Mouse (Mus musculus) MEL (cell line): Measurements from ENCODE around the gene Nelfe. TPM values are rescaled to one million over a fixed set of nuclear protein-coding genes. Genes with fewer than 3 reads are reported as not detected.

ENCODE experiments used
- DNase-seq: peaks from one replicate; pipeline ENCODE4 v3.0.0; 2011; ENCODE audit warnings: low read depth, low spot score
- H3K27ac ChIP-seq: 2 replicates; pipeline ENCODE4 v1.5.1; 2012; ENCODE audit warnings: low read depth, mild to moderate bottlenecking, control low read depth, low read length, moderate library complexity; ENCODE audit not compliant: control insufficient read depth
- H3K27me3 ChIP-seq, 2 experiments: fragments of 150-350 bp in 1 of 2; sonication (generic) in 1 of 2; 2 replicates each; pipeline ENCODE4 v1.6.1; 2012; ENCODE audit warnings: low read length in 2 of 2, mild to moderate bottlenecking in 2 of 2, improper control_type of control experiment in 1 of 2, moderate library complexity in 1 of 2; ENCODE audit not compliant: insufficient read depth in 2 of 2, control insufficient read depth in 1 of 2
- H3K36me3 ChIP-seq, 2 experiments: 2 replicates each; pipeline ENCODE4 v1.6.1; 2012 to 2014; ENCODE audit warnings: low read length in 2 of 2, improper control_type of control experiment in 1 of 2, inconsistent platforms in 1 of 2, mild to moderate bottlenecking in 1 of 2; ENCODE audit not compliant: insufficient read depth in 2 of 2, control insufficient read depth in 1 of 2
- H3K4me1 ChIP-seq, 2 experiments: fragments of 150-350 bp in 1 of 2; sonication (generic) in 1 of 2; 2 replicates each; pipeline ENCODE4 v1.6.1; 2012; ENCODE audit warnings: low read length in 2 of 2, improper control_type of control experiment in 1 of 2, mild to moderate bottlenecking in 1 of 2; ENCODE audit not compliant: insufficient read depth in 2 of 2, control insufficient read depth in 1 of 2
- H3K4me3 ChIP-seq, 2 experiments: fragments of 150-350 bp in 1 of 2; sonication (generic) in 1 of 2; 2 replicates each; pipeline ENCODE4 v1.5.1; 2012; ENCODE audit warnings: low read depth in 2 of 2, low read length in 2 of 2, mild to moderate bottlenecking in 2 of 2, moderate library complexity in 2 of 2, control low read depth in 1 of 2, improper control_type of control experiment in 1 of 2; ENCODE audit not compliant: control insufficient read depth in 1 of 2, insufficient read depth in 1 of 2
- H3K79me2 ChIP-seq: 2 replicates; pipeline ENCODE4 v1.6.1; 2012; ENCODE audit warnings: mild to moderate bottlenecking, low read length, moderate library complexity; ENCODE audit not compliant: control insufficient read depth, poor library complexity, insufficient read depth
- H3K9ac ChIP-seq: 2 replicates; pipeline ENCODE4 v1.6.1; 2012; ENCODE audit warnings: low read depth, mild to moderate bottlenecking, control low read depth, low read length, moderate library complexity; ENCODE audit not compliant: control insufficient read depth, poor library complexity, severe bottlenecking
- H3K9me3 ChIP-seq: fragments of 150-350 bp; sonication (generic); replicated peaks from 2 replicates; pipeline ENCODE4 v1.6.1; 2012; ENCODE audit warnings: mild to moderate bottlenecking, low read length, improper control_type of control experiment, moderate library complexity; ENCODE audit not compliant: insufficient read depth
- BHLHE40 ChIP-seq: IDR thresholded peaks from 2 replicates; pipeline ENCODE4 v1.6.1; 2012; ENCODE audit warnings: low read depth, mild to moderate bottlenecking, inconsistent platforms, low read length, improper control_type of control experiment, borderline replicate concordance
- CHD1 ChIP-seq: IDR thresholded peaks from 2 replicates; pipeline ENCODE4 v1.6.1; 2012; ENCODE audit warnings: low read depth, mild to moderate bottlenecking, inconsistent platforms, low read length, improper control_type of control experiment
- CHD2 ChIP-seq: IDR thresholded peaks from 2 replicates; pipeline ENCODE4 v1.6.1; 2011; ENCODE audit warnings: low read length, improper control_type of control experiment
- CTCF ChIP-seq, 3 experiments: IDR thresholded peaks in 2 of 3; conservative IDR thresholded peaks in 1 of 3; 2 replicates each; pipeline ENCODE4 v1.5.1; 2011 to 2012; ENCODE audit warnings: low read length in 3 of 3, low read depth in 2 of 3, mild to moderate bottlenecking in 2 of 3, improper control_type of control experiment in 1 of 3, inconsistent platforms in 1 of 3, mixed read lengths in 1 of 3, moderate library complexity in 1 of 3; ENCODE audit not compliant: control insufficient read depth in 1 of 3, insufficient read depth in 1 of 3, poor library complexity in 1 of 3, severe bottlenecking in 1 of 3
- E2F4 ChIP-seq: IDR thresholded peaks from 2 replicates; pipeline ENCODE4 v1.6.1; 2011; ENCODE audit warnings: low read depth, low read length, improper control_type of control experiment, borderline replicate concordance
- ELF1 ChIP-seq: IDR thresholded peaks from 2 replicates; pipeline ENCODE4 v1.6.1; 2014; ENCODE audit warnings: low read depth, mild to moderate bottlenecking, inconsistent platforms, low read length, improper control_type of control experiment, moderate library complexity
- ETS1 ChIP-seq: IDR thresholded peaks from 2 replicates; pipeline ENCODE4 v1.6.1; 2012; ENCODE audit warnings: low read depth, mild to moderate bottlenecking, inconsistent platforms, low read length, improper control_type of control experiment, moderate library complexity
- GABPA ChIP-seq: IDR thresholded peaks from 2 replicates; pipeline ENCODE4 v1.6.1; 2012; ENCODE audit warnings: low read depth, mild to moderate bottlenecking, inconsistent platforms, low read length, improper control_type of control experiment, moderate library complexity
- GATA1 ChIP-seq: IDR thresholded peaks from 2 replicates; pipeline ENCODE4 v1.6.1; 2011; ENCODE audit warnings: low read depth, low read length, improper control_type of control experiment
- HCFC1 ChIP-seq: IDR thresholded peaks from 2 replicates; pipeline ENCODE4 v1.6.1; 2012; ENCODE audit warnings: low read depth, mild to moderate bottlenecking, inconsistent platforms, low read length, improper control_type of control experiment, moderate library complexity
- JUND ChIP-seq: IDR thresholded peaks from 2 replicates; pipeline ENCODE4 v1.6.1; 2011; ENCODE audit warnings: low read depth, mild to moderate bottlenecking, improper control_type of control experiment, low read length
- MAZ ChIP-seq: IDR thresholded peaks from 2 replicates; pipeline ENCODE4 v1.6.1; 2012; ENCODE audit warnings: low read depth, mild to moderate bottlenecking, inconsistent platforms, low read length, improper control_type of control experiment
- MXI1 ChIP-seq: IDR thresholded peaks from 2 replicates; pipeline ENCODE4 v1.6.1; 2011; ENCODE audit warnings: mild to moderate bottlenecking, low read depth, low read length, improper control_type of control experiment
- NELFE ChIP-seq: IDR thresholded peaks from 2 replicates; pipeline ENCODE4 v1.6.1; 2011; ENCODE audit warnings: low read depth, low read length, improper control_type of control experiment
- NRF1 ChIP-seq: IDR thresholded peaks from 2 replicates; pipeline ENCODE4 v1.6.1; 2014; ENCODE audit warnings: low read depth, mild to moderate bottlenecking, inconsistent platforms, low read length, improper control_type of control experiment, moderate library complexity; ENCODE audit not compliant: poor library complexity, insufficient read depth, severe bottlenecking
- POLR2A ChIP-seq, 2 experiments: IDR thresholded peaks; 2 replicates each; pipeline ENCODE4 v1.6.1; 2011 to 2012; ENCODE audit warnings: low read length in 2 of 2, mild to moderate bottlenecking in 2 of 2, control low read depth in 1 of 2, improper control_type of control experiment in 1 of 2, low read depth in 1 of 2, moderate library complexity in 1 of 2; ENCODE audit not compliant: control insufficient read depth in 1 of 2, insufficient read depth in 1 of 2, poor library complexity in 1 of 2
- POLR2AphosphoS2 ChIP-seq: IDR thresholded peaks from 2 replicates; pipeline ENCODE4 v1.6.1; 2011; ENCODE audit warnings: low read length, improper control_type of control experiment
- POLR2AphosphoS5 ChIP-seq: IDR thresholded peaks from 2 replicates; pipeline ENCODE4 v1.6.1; 2012; ENCODE audit warnings: low read depth, borderline replicate concordance, mild to moderate bottlenecking, inconsistent platforms, low read length, moderate library complexity, mixed read lengths
- RAD21 ChIP-seq: IDR thresholded peaks from 2 replicates; pipeline ENCODE4 v1.6.1; 2011; ENCODE audit warnings: mild to moderate bottlenecking, low read depth, low read length, improper control_type of control experiment
- RCOR1 ChIP-seq: IDR thresholded peaks from 2 replicates; pipeline ENCODE4 v1.6.1; 2012; ENCODE audit warnings: low read depth, mild to moderate bottlenecking, inconsistent platforms, low read length, improper control_type of control experiment
- SIN3A ChIP-seq: IDR thresholded peaks from 2 replicates; pipeline ENCODE4 v1.6.1; 2012; ENCODE audit warnings: low read length, improper control_type of control experiment, inconsistent platforms
- TAL1 ChIP-seq: IDR thresholded peaks from 2 replicates; pipeline ENCODE4 v1.6.1; 2012; ENCODE audit warnings: mild to moderate bottlenecking, inconsistent platforms, low read length, moderate library complexity, mixed read lengths
- TCF12 ChIP-seq: IDR thresholded peaks from 2 replicates; pipeline ENCODE4 v1.6.1; 2014; ENCODE audit warnings: low read depth, mild to moderate bottlenecking, inconsistent platforms, low read length, improper control_type of control experiment, moderate library complexity
- UBTF ChIP-seq: IDR thresholded peaks from 2 replicates; pipeline ENCODE4 v1.6.1; 2012; ENCODE audit warnings: low read depth, mild to moderate bottlenecking, inconsistent platforms, low read length, improper control_type of control experiment, moderate library complexity, borderline replicate concordance; ENCODE audit not compliant: insufficient read depth
- USF1 ChIP-seq: IDR thresholded peaks from 2 replicates; pipeline ENCODE4 v1.6.1; 2014; ENCODE audit warnings: low read depth, mild to moderate bottlenecking, inconsistent platforms, low read length, improper control_type of control experiment, moderate library complexity
- USF2 ChIP-seq, 2 experiments: IDR thresholded peaks; 2 replicates each; pipeline ENCODE4 v1.6.1; 2011 to 2012; ENCODE audit warnings: improper control_type of control experiment in 2 of 2, low read length in 2 of 2, borderline replicate concordance in 1 of 2, inconsistent platforms in 1 of 2, low read depth in 1 of 2, mild to moderate bottlenecking in 1 of 2; ENCODE audit not compliant: insufficient read depth in 1 of 2
- ZMIZ1 ChIP-seq: IDR thresholded peaks from 2 replicates; pipeline ENCODE4 v1.6.1; 2012; ENCODE audit warnings: low read depth, mild to moderate bottlenecking, inconsistent platforms, low read length, improper control_type of control experiment, moderate library complexity
- polyA plus RNA-seq, 2 experiments: library from polyadenylated mRNA; stranded (reverse) in 1 of 2; unstranded in 1 of 2; fragments of >175 nt in 1 of 2; fragments of >200 nt in 1 of 2; gene quantifications; 2 replicates each; pipeline versions ENCODE4 v1.2.1 to v1.2.4; 2012; ENCODE audit warnings: low replicate concordance in 2 of 2, low read depth in 1 of 2; ENCODE audit not compliant: insufficient read length in 2 of 2, insufficient read depth in 1 of 2, missing spikeins in 1 of 2
- total RNA-seq: library from RNA; depleted of rRNA; stranded (reverse); fragments of 300-350 nt; gene quantifications from 2 replicates; pipeline ENCODE4 v1.2.3, GENCODE M21; 2012

Nelfe gene
- total and polyA plus RNA-seq, 3 experiments: 67.6 to 192 TPM; not detected in 1

DNA sequence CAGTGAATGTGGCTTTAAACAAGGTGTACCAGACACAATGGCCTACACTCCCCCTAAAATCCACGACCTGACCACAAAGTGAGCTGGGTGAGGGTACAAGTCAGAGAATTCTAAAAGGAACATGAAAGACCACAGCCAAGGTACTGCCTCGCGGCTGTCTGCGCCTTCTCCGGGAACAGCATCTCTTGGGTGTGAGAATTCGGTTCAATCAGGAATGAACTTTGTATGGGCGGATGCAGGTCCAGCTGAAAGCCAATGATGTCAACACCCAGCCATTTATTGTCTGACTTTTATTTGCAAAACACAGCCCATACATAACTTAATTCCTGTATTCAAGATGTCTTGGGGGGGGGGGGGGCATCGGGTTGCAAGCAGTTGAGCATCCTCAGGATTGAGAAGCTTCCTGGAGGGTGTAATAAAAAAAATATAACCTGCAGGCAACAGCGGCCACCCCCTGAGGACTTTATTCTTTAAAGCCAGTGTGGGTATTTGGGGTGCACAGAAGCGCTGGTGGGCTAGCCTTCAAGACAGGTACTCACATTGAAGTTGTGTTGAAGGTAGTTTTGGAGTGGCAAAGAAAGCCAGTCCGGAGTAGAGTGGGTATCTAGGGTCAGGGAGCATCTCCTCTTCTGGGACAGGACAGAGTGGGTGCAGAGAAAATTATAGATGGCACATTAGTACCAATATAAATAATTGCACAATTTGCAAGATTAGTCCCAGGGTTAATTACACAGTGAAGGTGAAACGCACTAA, 43.1 kb downstream of the Nelfe start:
- H3K79me2 ChIP-seq: peaks cover 18% of the 10 kb centered on the region
- no peak for DNase-seq
- no peaks in the 10 kb centered on the region for H3K27me3 ChIP-seq
- H3K27ac ChIP-seq: peak overlapping the region; percentile 12; the same call in 1 of the 2 replicates
- H3K4me1 ChIP-seq: peaks cover 0 to 12% of the 10 kb centered on the region in 2 experiments; a peak in 2 of 4 replicates
- TF ChIP-seq NELFE (no peak), CTCF (IDR thresholded peaks at IDR 0.05 in 2 of 3, conservative IDR thresholded peaks at IDR 0.05 in 1 of 3; ENCODE audit: control insufficient read depth in 1 of 3, insufficient read depth in 1 of 3, low read depth in 2 of 3, low read length in 3 of 3, poor library complexity in 1 of 3, severe bottlenecking in 1 of 3) (no peak), GATA1 (no peak), POLR2AphosphoS2 (no peak), RAD21 (no peak), USF1 (no peak), JUND (no peak), CHD1 (no peak), SIN3A (no peak), POLR2A (IDR thresholded peaks at IDR 0.05; ENCODE audit: control insufficient read depth in 1 of 2, insufficient read depth in 1 of 2, low read depth in 1 of 2, low read length in 2 of 2, poor library complexity in 1 of 2) (no peak), CHD2 (no peak)
- H3K4me3 ChIP-seq: no peak overlapping the region; a peak in 1 of 4 replicates
- no peaks in the 10 kb centered on the region for H3K9me3 ChIP-seq
- H3K9ac ChIP-seq: peak overlapping the region; percentile 63; the same call in 1 of the 2 replicates
- peaks cover 0 to 11% of the 10 kb centered on the region in 2 experiments; a peak in 2 of 4 replicates for H3K36me3 ChIP-seq

DNA sequence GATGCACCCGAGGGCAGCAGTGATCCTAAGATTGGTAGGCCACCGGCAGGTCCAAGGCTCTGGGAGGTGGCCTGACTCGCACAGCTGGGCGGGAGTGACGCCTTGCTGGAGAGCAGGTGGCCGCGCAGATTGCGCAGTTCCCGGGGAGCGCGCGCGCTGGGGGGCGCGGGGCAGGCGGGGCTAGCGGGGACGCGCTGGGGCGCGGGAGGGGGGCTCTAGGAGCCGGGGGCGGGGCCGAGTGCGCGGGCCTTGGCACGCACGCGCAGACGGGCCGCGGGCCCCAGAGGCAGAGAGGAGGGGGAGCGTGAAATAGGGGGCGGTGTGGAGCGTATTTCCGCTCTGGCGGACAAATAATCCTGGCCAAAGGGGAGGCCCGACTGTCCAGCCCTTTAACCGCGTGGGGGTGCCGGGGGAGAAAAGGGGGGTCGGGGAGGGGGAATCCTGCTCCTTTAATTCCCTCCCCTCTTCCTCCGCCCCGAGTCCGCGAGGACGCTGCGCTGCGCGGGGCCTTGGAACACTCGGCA, 43.9 kb downstream of the Nelfe start:
- Histone ChIP-seq H3K4me1 (peaks cover 0 to 12% of the 10 kb centered on the region in 2 experiments; a peak in 2 of 4 replicates), H3K27ac (peak overlapping the region; percentile 12), H3K27me3 (no peaks in the 10 kb centered on the region), H3K79me2 (peaks cover 24% of the 10 kb centered on the region), H3K4me3 (peak overlapping the region; percentile 44 to 84), H3K36me3 (peaks cover 0 to 11% of the 10 kb centered on the region in 2 experiments; a peak in 2 of 4 replicates), H3K9ac (peak overlapping the region; percentile 84), H3K9me3 (no peaks in the 10 kb centered on the region)
- DNase-seq: peak; percentile 95
- TF ChIP-seq NRF1 (peak; percentile 73), ELF1 (no peak), MAZ (peak; percentile 97), TCF12 (peak; percentile 58; the same call in 1 of the 2 replicates), GABPA (no peak), UBTF (no peak), USF1 (no peak), BHLHE40 (peak; percentile 37; the same call in 1 of the 2 replicates), HCFC1 (peak; percentile 70), E2F4 (no peak), ZMIZ1 (0 out of 2 replicates have a peak, but pooled peaks have one; percentile 12), RCOR1 (no peak), GATA1 (no peak), SIN3A (peak; percentile 38; the same call in 1 of the 2 replicates), TAL1 (peak; percentile 80), CHD2 (no peak), MXI1 (no peak), POLR2AphosphoS5 (no peak), CHD1 (no peak), USF2 (IDR thresholded peaks at IDR 0.05; ENCODE audit: borderline replicate concordance in 1 of 2, insufficient read depth in 1 of 2, low read depth in 1 of 2, low read length in 2 of 2) (no peak), POLR2A (IDR thresholded peaks at IDR 0.05; ENCODE audit: control insufficient read depth in 1 of 2, insufficient read depth in 1 of 2, low read depth in 1 of 2, low read length in 2 of 2, poor library complexity in 1 of 2) (0 out of 4 replicates have a peak, but pooled peaks of 1 of the 2 experiments have one; percentile 12), ETS1 (peak; percentile 56; the same call in 1 of the 2 replicates), JUND (no peak)
